Mouse (Mus musculus) CD4-positive helper T cell, adult 2 months (primary cell): ENCODE results near the gene Hs3st3b1.

Experiments
- DNase-seq: peaks from one replicate; pipeline ENCODE4 v3.0.0-alpha.2; 2012; ENCODE audit warnings: low read depth, missing footprints, low spot score

Gene Hs3st3b1

GRCm38 (mm10) chr11:63883385-63883784, 38.7 kb downstream of the Hs3st3b1 start:
- DNase-seq: no peak

DNA sequence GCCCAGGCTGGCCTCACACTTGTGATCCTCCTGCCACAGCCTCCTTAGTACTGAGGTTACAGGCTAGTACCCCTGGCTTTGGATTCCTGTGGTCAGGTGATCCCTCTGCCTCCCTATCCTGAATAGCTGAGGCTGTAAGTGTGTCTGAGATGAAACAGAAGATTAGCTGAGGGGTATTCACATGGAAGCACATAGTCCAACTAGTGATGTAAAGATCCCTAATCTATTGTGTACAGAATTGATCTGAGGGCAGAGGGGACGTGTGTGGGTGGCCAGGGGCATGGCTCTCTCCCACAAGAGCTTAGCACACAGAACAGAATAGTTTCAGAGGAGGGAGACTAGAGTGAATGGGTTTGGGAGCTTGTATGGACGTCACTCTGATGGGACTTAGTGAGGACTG, 41.8 kb downstream of the Hs3st3b1 start:
- DNase-seq: no peak

GRCm38 (mm10) chr11:63879261-63879660, 42.8 kb downstream of the Hs3st3b1 start:
- DNase-seq: no peak

- DNase-seq: no peak
These were observed 43.5 kb downstream of the Hs3st3b1 start for GRCm38 (mm10) chr11:63878616-63879015.

DNA sequence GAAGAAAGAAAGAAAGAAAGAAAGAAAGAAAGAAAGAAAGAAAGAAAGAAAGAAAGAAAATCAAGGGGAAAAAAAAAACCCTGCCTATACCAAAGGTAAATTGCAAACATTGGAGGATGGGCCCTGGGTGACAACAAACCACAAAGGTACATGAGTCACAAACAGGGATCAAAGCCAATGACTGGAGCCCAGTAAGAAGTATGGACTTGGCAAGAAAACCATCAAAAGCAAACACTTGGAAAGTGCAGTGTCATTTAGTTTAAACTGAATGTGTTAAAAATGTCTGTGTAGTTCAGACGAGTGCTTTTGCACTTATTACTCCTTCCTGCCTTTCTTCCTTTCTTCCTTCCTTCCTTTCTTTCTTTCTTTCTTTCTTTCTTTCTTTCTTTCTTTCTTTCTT, 59.3 kb downstream of the Hs3st3b1 start:
- DNase-seq: no peak

GRCm38 (mm10) chr11:63861982-63862381, 60.1 kb downstream of the Hs3st3b1 start:
- no peak for DNase-seq

GRCm38 (mm10) chr11:63851041-63851730, 70.9 kb downstream of the Hs3st3b1 start:
- no peak for DNase-seq

DNA sequence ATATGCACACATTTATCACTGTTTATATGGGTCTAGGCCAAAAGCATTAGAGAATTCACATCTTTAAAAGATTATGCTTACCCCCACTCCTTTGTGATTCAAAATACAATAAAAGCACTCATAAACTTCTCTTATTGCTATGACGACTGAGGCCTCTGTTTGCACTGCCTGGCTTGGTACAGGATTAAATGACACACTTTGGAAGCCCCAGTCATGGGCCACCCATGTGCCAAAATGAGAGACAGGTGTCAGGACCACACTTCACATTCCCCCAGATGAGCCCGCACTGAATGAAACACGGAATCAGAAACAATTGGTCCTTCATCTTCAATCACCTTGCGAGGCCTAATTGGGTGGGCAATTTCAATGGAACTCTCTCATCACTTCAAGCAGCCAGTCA, 71.8 kb downstream of the Hs3st3b1 start:
- DNase-seq: no peak

DNA sequence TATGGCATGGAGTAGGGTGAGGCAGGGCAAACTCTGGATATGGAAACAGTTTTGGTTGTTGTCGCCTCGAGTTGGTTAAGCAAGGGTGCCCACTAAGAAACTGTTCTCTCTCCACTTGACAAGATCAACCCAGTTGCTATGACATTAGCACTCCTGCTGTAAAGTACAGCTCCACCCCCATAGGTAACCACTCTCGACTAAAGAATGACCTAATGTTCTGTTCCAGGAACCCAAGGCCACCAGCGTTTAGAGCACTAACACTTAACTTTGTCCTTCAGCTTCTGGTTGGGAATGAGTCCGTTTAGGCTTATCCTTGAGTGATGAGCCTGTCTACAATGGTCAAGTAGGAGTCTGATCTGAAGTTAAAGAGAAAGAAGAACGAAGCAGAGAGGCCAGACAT, 76.7 kb downstream of the Hs3st3b1 start:
- DNase-seq: no peak

DNA sequence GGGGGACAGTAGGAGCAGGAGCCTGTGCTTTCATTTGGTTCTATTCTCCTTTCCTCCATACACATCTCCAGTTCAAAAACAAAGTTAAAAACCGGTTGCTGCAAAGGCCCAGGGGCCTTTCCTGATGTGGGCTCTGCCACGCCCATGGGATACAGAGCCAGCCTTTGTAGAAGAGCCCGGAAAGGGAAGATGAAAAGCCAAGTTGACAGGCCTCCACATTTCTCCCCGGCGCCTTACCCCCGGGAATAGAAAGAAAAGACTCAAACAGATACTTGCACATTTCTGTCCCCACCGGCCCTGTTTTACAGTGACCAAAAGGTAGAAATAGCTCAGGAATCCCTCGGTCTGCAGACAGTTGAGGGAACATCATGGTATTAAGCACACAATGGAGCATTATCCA, 77.4 kb downstream of the Hs3st3b1 start:
- DNase-seq: no peak

DNA sequence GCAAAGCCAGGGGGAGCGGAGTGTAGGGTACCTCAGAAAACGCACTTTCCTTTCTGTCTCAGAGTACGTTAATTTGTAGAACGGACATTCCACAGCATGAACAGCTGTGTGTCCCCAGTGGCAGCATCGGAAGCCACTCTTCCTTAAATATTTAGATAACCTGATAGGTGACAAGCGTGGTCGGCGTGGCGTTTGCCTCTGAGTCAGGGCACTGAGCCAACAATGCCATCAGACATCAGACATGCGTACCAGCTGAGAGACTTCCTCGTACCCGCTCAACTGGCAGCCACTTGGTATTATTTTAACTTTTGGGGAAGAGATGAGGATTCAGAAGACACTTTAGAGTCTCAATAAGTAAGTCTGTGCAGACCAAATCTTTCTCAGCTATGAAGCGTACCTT, 84.6 kb downstream of the Hs3st3b1 start:
- no peak for DNase-seq
